Mouse (Mus musculus) G1E (cell line): ENCODE results near the gene Pstk.

Source experiments
- CTCF ChIP-seq: IDR thresholded peaks from 2 replicates; pipeline ENCODE4 v1.5.1; 2012; ENCODE audit warnings: low read depth, low read length, inconsistent platforms, mixed read lengths
- GATA1 ChIP-seq: IDR thresholded peaks from 2 replicates; pipeline ENCODE4 v1.6.1; 2012; ENCODE audit warnings: borderline replicate concordance, low read length, inconsistent platforms, mixed read lengths
- POLR2AphosphoS5 ChIP-seq: IDR thresholded peaks from 2 replicates; pipeline ENCODE4 v1.6.1; 2012; ENCODE audit warnings: low read depth, low read length, inconsistent platforms; ENCODE audit not compliant: insufficient replicate concordance
- TAL1 ChIP-seq: conservative IDR thresholded peaks from 2 replicates; pipeline ENCODE4 v1.6.1; 2012; ENCODE audit warnings: low read depth, low read length, inconsistent platforms, mixed read lengths

- no peak for TF ChIP-seq CTCF
- no peak for TF ChIP-seq GATA1
- no peak for TF ChIP-seq TAL1
- TF ChIP-seq POLR2AphosphoS5 = no peak
Observed at GRCm38 (mm10) chr7:131345856-131346541, 24.9 kb upstream of the Pstk start.
